Mouse (Mus musculus): Measurements from ENCODE around the gene Gnb5.
"Not testable (repeated sequence)": the region's sequence is repeated elsewhere in the genome, so short reads cannot be mapped to it uniquely, and the experiment has no call there.

Gene Gnb5

GRCm38 (mm10) chr9:75357087-75357654 lies 51.1 kb downstream of the Gnb5 start:
- DNase-seq (ENCODE audit: low spot score in 2 of 2), result no peak

- DNase-seq (ENCODE audit: low spot score in 2 of 2), result peak in 1 of 2 experiments; percentile 38
Measured at GRCm38 (mm10) chr9:75361699-75362098, 55.6 kb downstream of the Gnb5 start.

GRCm38 (mm10) chr9:75362201-75362600 lies 56.1 kb downstream of the Gnb5 start:
- no peak for DNase-seq (ENCODE audit: low spot score in 2 of 2)

- no peak for DNase-seq (ENCODE audit: low spot score in 2 of 2)
Measured at GRCm38 (mm10) chr9:75363001-75363400, 56.9 kb downstream of the Gnb5 start.

- not testable (repeated sequence) for DNase-seq (ENCODE audit: low spot score in 2 of 2)
Measured at GRCm38 (mm10) chr9:75363702-75364101, 57.6 kb downstream of the Gnb5 start.

- no peak for DNase-seq (ENCODE audit: low spot score in 2 of 2)
Measured at GRCm38 (mm10) chr9:75365195-75365594, 59.1 kb downstream of the Gnb5 start.

- DNase-seq (ENCODE audit: low spot score in 2 of 2), result no peak
Measured at GRCm38 (mm10) chr9:75366191-75366590, 60.1 kb downstream of the Gnb5 start.

- no peak for DNase-seq (ENCODE audit: low spot score in 2 of 2)
Measured at GRCm38 (mm10) chr9:75368779-75369178, 62.7 kb downstream of the Gnb5 start.

- DNase-seq (ENCODE audit: low spot score in 2 of 2), result no peak
Measured at GRCm38 (mm10) chr9:75375606-75376005, 69.5 kb downstream of the Gnb5 start.

- DNase-seq (ENCODE audit: low spot score in 2 of 2), result no peak
Measured at GRCm38 (mm10) chr9:75376428-75376827, 70.3 kb downstream of the Gnb5 start.

- no peak for DNase-seq (ENCODE audit: low spot score in 2 of 2)
Measured at GRCm38 (mm10) chr9:75378774-75379173, 72.7 kb downstream of the Gnb5 start.

- no peak for DNase-seq (ENCODE audit: low spot score in 2 of 2)
Measured at GRCm38 (mm10) chr9:75382825-75383224, 76.7 kb downstream of the Gnb5 start.

GRCm38 (mm10) chr9:75383785-75384184 lies 77.7 kb downstream of the Gnb5 start:
- DNase-seq (ENCODE audit: low spot score in 2 of 2), result no peak

GRCm38 (mm10) chr9:75384337-75384962 lies 78.4 kb downstream of the Gnb5 start:
- DNase-seq (ENCODE audit: low spot score in 2 of 2), result no peak

- no peak for DNase-seq (ENCODE audit: low spot score in 2 of 2)
Measured at GRCm38 (mm10) chr9:75385218-75385974, 79.3 kb downstream of the Gnb5 start.

- no peak for DNase-seq (ENCODE audit: low spot score in 2 of 2)
Measured at GRCm38 (mm10) chr9:75393251-75393650, 87.2 kb downstream of the Gnb5 start.

All from frontal cortex, postnatal 10 days (tissue).